ENCODE assay signal across 26 mouse cellular contexts in the genomic region with DNA sequence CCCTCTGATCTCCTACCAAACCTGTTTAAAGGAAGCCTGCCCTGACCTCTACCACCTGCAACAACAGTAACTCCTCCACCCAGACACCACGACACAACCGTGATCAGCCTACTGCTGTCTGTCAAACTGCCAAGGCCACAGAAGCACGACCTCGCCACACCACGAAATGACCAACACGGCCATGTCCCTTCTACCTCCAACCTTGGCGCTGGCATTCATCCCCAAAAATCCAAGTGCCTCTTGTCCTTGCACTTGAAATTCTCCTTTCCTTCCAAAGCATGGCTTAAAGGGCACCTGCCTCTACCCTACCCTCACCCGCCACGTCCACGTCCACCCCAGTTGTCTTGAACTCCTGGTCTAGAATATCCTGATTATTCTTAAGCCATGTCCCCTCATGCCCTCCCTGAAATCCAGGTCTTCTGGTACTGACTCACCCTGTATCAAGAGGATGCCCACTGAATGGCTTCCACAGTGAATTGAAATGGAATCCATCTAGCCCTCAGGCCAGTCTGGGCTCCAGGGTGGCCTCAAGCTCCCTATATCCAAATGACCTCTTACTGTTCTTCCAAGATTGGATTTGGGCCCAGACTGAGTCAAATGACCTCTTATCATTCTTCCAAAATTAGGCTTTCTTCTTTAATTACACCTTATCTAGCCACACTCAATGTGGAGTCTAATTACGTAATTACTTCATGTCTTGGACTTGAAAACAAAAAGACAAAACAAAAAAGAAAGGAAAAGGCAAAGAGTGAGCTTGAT. TPM values are rescaled to one million over a fixed set of nuclear protein-coding genes. Genes with fewer than 3 reads are reported as not detected.
A peak's percentile ranks its signal among the peaks of the same experiment; 100 is the strongest.
DNase-seq lines count a peak whose midpoint lies in the region; ATAC-seq and TF ChIP-seq lines count a peak whose summit lies in the region.
"Had no signal": no experiment of that assay in that cellular context is flagged by ENCODE, and none has a peak within 500 bp of the region (broad histone marks: within the 10 kb centered on the region; RNA-seq: fewer than 3 reads in every experiment).

No protein-coding gene starts in this region.

- DNase-seq in adrenal gland, adult 8-10 months, result peak; percentile 30
- DNase-seq in adrenal gland, postnatal 4 days (ENCODE audit: low spot score in 2 of 2), result no peak
- no peak for DNase-seq in heart, postnatal 14 days
- DNase-seq in lung, postnatal 36 days, result peak; percentile 63
- no peak for DNase-seq in lung, postnatal 25 days (ENCODE audit: low spot score)
- DNase-seq: cerebellum, adult 11-12 months; cerebellum, postnatal 10 days; kidney, adult 9 months; kidney, postnatal 25 days; liver, postnatal 0 days; right cerebral cortex, adult 18-20 months; thymus, adult 2 months; thymus, postnatal 4 days had no signal

- H3K4me1 ChIP-seq in heart, embryonic 15.5 days (replicated peaks), result peaks cover 79% of the 10 kb centered on the region
- H3K4me1 ChIP-seq in intestine, postnatal 0 days (replicated peaks; ENCODE audit: control insufficient read depth, insufficient read depth, low read length), result peaks cover 29% of the 10 kb centered on the region

- H3K9ac ChIP-seq in heart, embryonic 15.5 days, result no peak overlapping the region
- H3K9ac ChIP-seq in intestine, postnatal 0 days (ENCODE audit: low read depth, low read length), result no peak overlapping the region
- H3K9ac ChIP-seq: forebrain, embryonic 15.5 days; intestine, embryonic 15.5 days; limb, embryonic 12.5 days; liver, postnatal 0 days; neural tube, embryonic 15.5 days had no signal

- H3K4me2 ChIP-seq in heart, embryonic 15.5 days, result no peak overlapping the region
- no peak overlapping the region for H3K4me2 ChIP-seq in intestine, postnatal 0 days (replicated peaks; ENCODE audit: low read depth)
- H3K4me2 ChIP-seq: forebrain, embryonic 15.5 days; intestine, embryonic 15.5 days; limb, embryonic 12.5 days; liver, embryonic 11.5 days; midbrain, embryonic 11.5 days; neural tube, embryonic 15.5 days had no signal

- no peaks in the 10 kb centered on the region for H3K36me3 ChIP-seq in heart, embryonic 15.5 days
- no peaks in the 10 kb centered on the region for H3K36me3 ChIP-seq in intestine, postnatal 0 days (ENCODE audit: control insufficient read depth, insufficient read depth)
- H3K36me3 ChIP-seq: embryonic facial prominence, embryonic 10.5 days; forebrain, embryonic 15.5 days; hindbrain, embryonic 10.5 days; intestine, embryonic 15.5 days; limb, embryonic 12.5 days had no signal

- no peak overlapping the region for H3K4me3 ChIP-seq in heart, embryonic 15.5 days
- H3K4me3 ChIP-seq in intestine, postnatal 0 days (ENCODE audit: low read depth, low read length), result no peak overlapping the region
- H3K4me3 ChIP-seq: embryonic facial prominence, embryonic 10.5 days; forebrain, embryonic 15.5 days; hindbrain, embryonic 10.5 days; intestine, embryonic 15.5 days; layer of hippocampus, adult 2 months; limb, embryonic 12.5 days; neural tube, embryonic 15.5 days had no signal

- 87% methylated on average over 11 of the region's 11 CpGs for WGBS in heart, embryonic 15.5 days
- WGBS in intestine, postnatal 0 days, result 90% methylated on average over 11 of the region's 11 CpGs

- intact Hi-C loops in heart, postnatal 14 days (cut with DNase I), result no loop called here

- H3K27ac ChIP-seq in heart, embryonic 15.5 days, result peak overlapping the region; percentile 46
- no peak overlapping the region for H3K27ac ChIP-seq in intestine, postnatal 0 days (ENCODE audit: low read depth, low read length)
- H3K27ac ChIP-seq: embryonic facial prominence, embryonic 10.5 days; forebrain, embryonic 15.5 days; hindbrain, embryonic 10.5 days; intestine, embryonic 15.5 days; limb, embryonic 12.5 days; neural tube, embryonic 15.5 days had no signal

- no peak for ATAC-seq in heart, embryonic 15.5 days (replicated peaks; ENCODE audit: insufficient number of reproducible peaks, insufficient read depth, low FRiP score, low read depth)
- ATAC-seq in intestine, postnatal 0 days, result no peak
- ATAC-seq: CD4-positive, CD25-positive, alpha-beta regulatory T cell, adult 4 months; forebrain, embryonic 15.5 days; hindbrain, embryonic 16.5 days; intestine, embryonic 15.5 days; liver, postnatal 0 days had no signal

- H3K27me3 ChIP-seq in heart, embryonic 15.5 days, result no peaks in the 10 kb centered on the region
- H3K27me3 ChIP-seq in intestine, postnatal 0 days (replicated peaks; ENCODE audit: control insufficient read depth, insufficient read depth, low read length), result no peaks in the 10 kb centered on the region
- H3K27me3 ChIP-seq: forebrain, embryonic 15.5 days; intestine, embryonic 15.5 days; limb, embryonic 12.5 days; neural tube, embryonic 15.5 days had no signal

- H3K9me3 ChIP-seq in heart, embryonic 15.5 days (replicated peaks), result no peaks in the 10 kb centered on the region
- no peaks in the 10 kb centered on the region for H3K9me3 ChIP-seq in intestine, postnatal 0 days (ENCODE audit: control insufficient read depth)
- H3K9me3 ChIP-seq: embryonic facial prominence, embryonic 10.5 days; forebrain, embryonic 15.5 days; hindbrain, embryonic 10.5 days; intestine, embryonic 15.5 days; limb, embryonic 12.5 days; neural tube, embryonic 15.5 days had no signal

- TF ChIP-seq CTCF in intestine, postnatal 0 days (IDR thresholded peaks at IDR 0.05; ENCODE audit: low read depth), result no peak

RNA-seq across cellular contexts. Expression of a gene that starts 16.9 kb away (rescaled TPM):
- 100 to 1,000 TPM in 1 of 4 experiments, 10 to 100 TPM in 3; 48.2 to 120 (median 68.1) TPM for total RNA-seq in adrenal gland, adult 8-10 months (2022)
- 10 to 100 TPM; 59.6 to 69.4 TPM for total RNA-seq in adrenal gland, postnatal 4 days (2021)
- 103 and 126 TPM in 2 replicates for polyA plus RNA-seq in heart, embryonic 15.5 days (2015; fragmentation: Nextera tagmentation; extraction: Ambion mirVana)
- 100 to 1,000 TPM; 523 to 539 TPM for total RNA-seq in heart, postnatal 14 days (2021)
- polyA plus RNA-seq in intestine, postnatal 0 days (2015; fragmentation: Nextera tagmentation; extraction: Ambion mirVana), result 73.8 and 86.2 TPM in 2 replicates

Comparison
In these comparisons a context has a peak if more than half of its experiments do, and no peak if none do; other contexts are left out.
1. DNase-seq: peak in adrenal gland, adult 8-10 months (single experiment) and lung, postnatal 36 days (single experiment); none in adrenal gland, postnatal 4 days (0 of 2), heart, postnatal 14 days (0 of 2) and lung, postnatal 25 days (single experiment).
2. RNA of a gene that starts 16.9 kb away (total RNA-seq): 523 to 539 TPM in heart, postnatal 14 days; 48.2 to 120 TPM in adrenal gland, adult 8-10 months and 59.6 to 69.4 TPM in adrenal gland, postnatal 4 days; every median in the first group is over 4 times any median in the second.